ENCODE assay signal across 20 mouse cellular contexts in genomic region chr13:13567640-13568039, GRCm38 (mm10).
"Had no signal": no experiment of that assay in that cellular context is flagged by ENCODE, and none has a peak within 500 bp of the region (broad histone marks: within the 10 kb centered on the region; RNA-seq: fewer than 3 reads in every experiment).

No protein-coding gene starts in this region.

- H3K9ac ChIP-seq: intestine, embryonic 15.5 days; kidney, embryonic 15.5 days; limb, embryonic 12.5 days; limb, embryonic 15.5 days; liver, embryonic 14.5 days; liver, postnatal 0 days; lung, embryonic 14.5 days; midbrain, embryonic 13.5 days; neural tube, embryonic 13.5 days had no signal

- ATAC-seq: intestine, embryonic 15.5 days; liver, postnatal 0 days; lung, postnatal 0 days; midbrain, embryonic 13.5 days had no signal

- DNase-seq: kidney, adult 11 months; kidney, adult 8-10 months; kidney, postnatal 10 days; kidney, postnatal 36 days; layer of hippocampus, postnatal 36 days; left cerebral cortex, postnatal 4 days; liver, postnatal 0 days; lung, embryonic 14.5 days; lung, postnatal 36 days; retina, postnatal 1 day; thymus, postnatal 25 days had no signal

- H3K27me3 ChIP-seq: intestine, embryonic 15.5 days; kidney, embryonic 15.5 days; limb, embryonic 12.5 days; limb, embryonic 15.5 days; midbrain, embryonic 13.5 days; neural tube, embryonic 13.5 days had no signal

- H3K4me3 ChIP-seq: intestine, embryonic 15.5 days; kidney, embryonic 15.5 days; limb, embryonic 12.5 days; limb, embryonic 15.5 days; midbrain, embryonic 13.5 days; neural tube, embryonic 13.5 days had no signal

- H3K36me3 ChIP-seq: intestine, embryonic 15.5 days; kidney, embryonic 15.5 days; limb, embryonic 12.5 days; limb, embryonic 15.5 days; midbrain, embryonic 13.5 days; neural tube, embryonic 13.5 days had no signal

- H3K4me1 ChIP-seq: intestine, embryonic 15.5 days; kidney, embryonic 15.5 days; limb, embryonic 12.5 days; limb, embryonic 15.5 days; midbrain, embryonic 13.5 days; neural tube, embryonic 13.5 days had no signal

- H3K27ac ChIP-seq: intestine, embryonic 15.5 days; kidney, embryonic 15.5 days; limb, embryonic 12.5 days; limb, embryonic 15.5 days; liver, embryonic 14.5 days; midbrain, embryonic 13.5 days; neural tube, embryonic 13.5 days; stomach, postnatal 0 days had no signal

- H3K9me3 ChIP-seq: intestine, embryonic 15.5 days; kidney, embryonic 15.5 days; limb, embryonic 12.5 days; limb, embryonic 15.5 days; midbrain, embryonic 13.5 days; neural tube, embryonic 13.5 days had no signal
